Mouse (Mus musculus): ENCODE data around the gene Slc4a4. TPM values are rescaled to one million over a fixed set of nuclear protein-coding genes. Genes with fewer than 3 reads are reported as not detected.

Gene Slc4a4
- polyA plus RNA-seq, 1 experiment from 2014 or later = 1.9 TPM

- no peaks in the 10 kb centered on the region for H3K9me3 ChIP-seq
- peak overlapping the region; percentile 97 for H3K4me2 ChIP-seq (replicated peaks)
- H3K9ac ChIP-seq (replicated peaks) = no peak overlapping the region
- no peak for ATAC-seq
- H3K4me3 ChIP-seq (replicated peaks) = peak overlapping the region; percentile 76
- H3K4me1 ChIP-seq (replicated peaks) = peaks cover 11% of the 10 kb centered on the region
- no peak overlapping the region for H3K27ac ChIP-seq
- H3K36me3 ChIP-seq = no peaks in the 10 kb centered on the region
- 38% methylated on average over 8 of the region's 8 CpGs for WGBS
- peaks cover 25% of the 10 kb centered on the region for H3K27me3 ChIP-seq
Observed at GRCm38 (mm10) chr5:88888413-88888700, 1.7 kb downstream of the Slc4a4 start.

- Histone ChIP-seq H3K9ac (replicated peaks) (no peak overlapping the region), H3K9me3 (no peaks in the 10 kb centered on the region), H3K4me3 (replicated peaks) (no peak overlapping the region), H3K4me1 (replicated peaks) (peaks cover 11% of the 10 kb centered on the region), H3K36me3 (no peaks in the 10 kb centered on the region), H3K27ac (no peak overlapping the region), H3K4me2 (replicated peaks) (no peak overlapping the region), H3K27me3 (peaks cover 25% of the 10 kb centered on the region)
- 22% methylated on average over 4 of the region's 4 CpGs for WGBS
- no peak for ATAC-seq
Observed at GRCm38 (mm10) chr5:88889326-88889725, 2.7 kb downstream of the Slc4a4 start.

- H3K27me3 ChIP-seq = peaks cover 23% of the 10 kb centered on the region
- no peak overlapping the region for H3K4me3 ChIP-seq (replicated peaks)
- H3K9ac ChIP-seq (replicated peaks) = no peak overlapping the region
- no peaks in the 10 kb centered on the region for H3K36me3 ChIP-seq
- peaks cover 11% of the 10 kb centered on the region for H3K4me1 ChIP-seq (replicated peaks)
- 92% methylated on average over 4 of the region's 4 CpGs for WGBS
- H3K9me3 ChIP-seq = no peaks in the 10 kb centered on the region
- no peak overlapping the region for H3K27ac ChIP-seq
- ATAC-seq = no peak
- H3K4me2 ChIP-seq (replicated peaks) = no peak overlapping the region
Observed at GRCm38 (mm10) chr5:88890146-88890545, 3.5 kb downstream of the Slc4a4 start.

GRCm38 (mm10) chr5:88896574-88896973 lies 10.0 kb downstream of the Slc4a4 start:
- WGBS = 90% methylated on average over 6 of the region's 6 CpGs
- no peak for ATAC-seq
- Histone ChIP-seq H3K9ac (replicated peaks) (no peak overlapping the region), H3K9me3 (no peaks in the 10 kb centered on the region), H3K4me3 (replicated peaks) (no peak overlapping the region), H3K36me3 (no peaks in the 10 kb centered on the region), H3K4me1 (replicated peaks) (no peaks in the 10 kb centered on the region), H3K4me2 (replicated peaks) (no peak overlapping the region), H3K27ac (no peak overlapping the region), H3K27me3 (no peaks in the 10 kb centered on the region)

DNA sequence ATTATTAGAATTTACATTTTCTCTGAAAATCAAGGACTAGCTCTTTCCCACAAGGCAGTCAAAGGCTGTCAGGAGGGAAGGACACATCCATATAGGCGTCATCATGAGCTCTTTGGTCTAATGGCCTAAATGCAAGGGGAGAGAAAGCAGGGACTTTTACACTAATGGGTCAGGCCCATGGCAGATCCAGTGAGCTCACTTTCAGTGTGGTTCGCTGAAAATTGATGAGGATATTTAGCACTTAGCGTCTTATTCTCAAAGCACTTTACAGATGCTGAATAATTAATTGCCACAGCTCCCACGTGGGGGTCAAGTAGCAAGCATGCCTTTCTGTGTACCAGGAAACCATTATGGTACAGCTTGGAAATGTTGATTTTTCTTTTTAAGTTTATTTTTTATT lies 16.5 kb downstream of the Slc4a4 start:
- Histone ChIP-seq H3K27ac (no peak overlapping the region), H3K4me2 (replicated peaks) (no peak overlapping the region), H3K4me3 (replicated peaks) (no peak overlapping the region), H3K36me3 (no peaks in the 10 kb centered on the region), H3K9me3 (no peaks in the 10 kb centered on the region), H3K27me3 (no peaks in the 10 kb centered on the region), H3K4me1 (replicated peaks) (no peaks in the 10 kb centered on the region), H3K9ac (replicated peaks) (no peak overlapping the region)
- ATAC-seq = no peak
- WGBS = 57% methylated on average over 4 of the region's 4 CpGs

DNA sequence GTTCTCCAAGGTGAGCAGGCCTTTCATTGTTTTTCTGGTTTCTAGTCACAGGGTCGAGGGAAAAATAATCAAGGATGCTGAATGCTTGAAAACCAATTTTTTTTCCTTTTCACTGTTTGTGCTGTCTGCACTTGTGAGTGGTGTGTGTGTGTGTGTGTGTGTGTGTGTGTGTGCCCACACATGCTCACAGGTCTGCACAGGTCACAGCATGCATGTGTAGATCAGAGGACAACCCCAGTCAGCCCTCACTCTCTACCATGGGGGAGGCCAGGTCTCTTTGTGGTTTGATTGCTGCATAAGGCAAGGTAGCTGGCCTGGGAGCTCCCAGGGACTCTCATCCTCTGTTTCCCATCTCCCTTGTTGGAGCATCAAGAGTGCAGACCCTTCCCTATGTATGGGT lies 16.9 kb downstream of the Slc4a4 start:
- Histone ChIP-seq H3K4me3 (replicated peaks) (no peak overlapping the region), H3K9me3 (no peaks in the 10 kb centered on the region), H3K27me3 (no peaks in the 10 kb centered on the region), H3K4me1 (replicated peaks) (no peaks in the 10 kb centered on the region), H3K4me2 (replicated peaks) (no peak overlapping the region), H3K36me3 (no peaks in the 10 kb centered on the region), H3K27ac (no peak overlapping the region), H3K9ac (replicated peaks) (no peak overlapping the region)
- no peak for ATAC-seq
- WGBS = 68% methylated on average over 1 of the region's 1 CpGs

DNA sequence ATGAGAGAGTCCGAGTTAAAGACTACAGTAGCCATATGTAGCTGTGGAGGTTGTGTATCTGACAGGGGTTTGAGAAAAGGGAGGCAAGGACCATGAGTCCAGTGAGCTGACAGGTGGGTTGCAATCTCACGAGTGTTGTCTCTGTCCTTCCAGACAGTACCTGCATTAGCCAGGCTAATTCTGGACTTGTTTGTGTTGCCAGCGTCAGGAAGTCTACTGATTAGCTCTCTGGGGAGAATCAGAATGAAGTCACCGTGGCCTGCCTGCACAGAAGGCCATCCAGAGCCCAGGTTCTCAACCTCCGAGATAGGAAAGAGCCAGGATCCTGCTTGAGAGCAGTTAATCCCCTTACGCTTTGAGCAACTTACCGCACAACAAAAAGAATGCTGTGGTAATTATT lies 18.2 kb downstream of the Slc4a4 start:
- H3K4me3 ChIP-seq (replicated peaks) = no peak overlapping the region
- H3K9me3 ChIP-seq = no peaks in the 10 kb centered on the region
- H3K4me2 ChIP-seq (replicated peaks) = no peak overlapping the region
- no peaks in the 10 kb centered on the region for H3K4me1 ChIP-seq (replicated peaks)
- H3K36me3 ChIP-seq = no peaks in the 10 kb centered on the region
- H3K27ac ChIP-seq = no peak overlapping the region
- 71% methylated on average over 7 of the region's 7 CpGs for WGBS
- no peak for ATAC-seq
- H3K27me3 ChIP-seq = no peaks in the 10 kb centered on the region
- no peak overlapping the region for H3K9ac ChIP-seq (replicated peaks)

DNA sequence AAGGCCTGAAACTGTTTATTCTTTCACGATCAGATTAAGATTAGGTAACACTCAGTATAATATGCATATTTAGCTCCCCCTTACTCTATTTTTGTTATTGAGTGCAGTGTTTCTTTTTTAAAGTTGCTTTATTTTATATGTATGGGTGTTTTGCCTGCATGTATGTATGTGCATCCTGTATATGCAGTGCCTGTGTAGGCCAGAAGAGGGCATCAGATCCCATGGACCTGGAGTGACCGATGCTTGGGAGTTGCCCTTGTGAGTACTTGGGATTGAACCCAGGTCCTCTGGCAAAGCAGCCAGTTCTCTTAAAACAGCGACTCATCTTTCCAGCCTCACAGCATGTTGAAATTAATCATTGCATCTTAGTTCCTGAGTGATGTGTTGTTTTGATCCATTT lies 21.0 kb downstream of the Slc4a4 start:
- no peaks in the 10 kb centered on the region for H3K36me3 ChIP-seq
- no peak overlapping the region for H3K4me2 ChIP-seq (replicated peaks)
- no peaks in the 10 kb centered on the region for H3K27me3 ChIP-seq
- no peak overlapping the region for H3K9ac ChIP-seq (replicated peaks)
- H3K4me1 ChIP-seq (replicated peaks) = no peaks in the 10 kb centered on the region
- H3K4me3 ChIP-seq (replicated peaks) = no peak overlapping the region
- no peak for ATAC-seq
- 96% methylated on average over 3 of the region's 3 CpGs for WGBS
- H3K27ac ChIP-seq = no peak overlapping the region
- H3K9me3 ChIP-seq = no peaks in the 10 kb centered on the region

- no peaks in the 10 kb centered on the region for H3K9me3 ChIP-seq
- WGBS = 97% methylated on average over 2 of the region's 2 CpGs
- no peak overlapping the region for H3K4me3 ChIP-seq (replicated peaks)
- H3K9ac ChIP-seq (replicated peaks) = no peak overlapping the region
- no peaks in the 10 kb centered on the region for H3K27me3 ChIP-seq
- H3K27ac ChIP-seq = no peak overlapping the region
- no peak overlapping the region for H3K4me2 ChIP-seq (replicated peaks)
- no peaks in the 10 kb centered on the region for H3K36me3 ChIP-seq
- ATAC-seq = no peak
- H3K4me1 ChIP-seq (replicated peaks) = no peaks in the 10 kb centered on the region
Observed at GRCm38 (mm10) chr5:88912629-88913028, 26.0 kb downstream of the Slc4a4 start.

- 94% methylated on average over 5 of the region's 5 CpGs for WGBS
Observed at GRCm38 (mm10) chr5:88915082-88915481, 28.5 kb downstream of the Slc4a4 start.

GRCm38 (mm10) chr5:88916501-88916971 lies 29.9 kb downstream of the Slc4a4 start:
- Histone ChIP-seq H3K27ac (no peak overlapping the region), H3K27me3 (no peaks in the 10 kb centered on the region), H3K4me2 (replicated peaks) (no peak overlapping the region), H3K9me3 (no peaks in the 10 kb centered on the region), H3K36me3 (no peaks in the 10 kb centered on the region), H3K4me1 (replicated peaks) (no peaks in the 10 kb centered on the region), H3K9ac (replicated peaks) (no peak overlapping the region), H3K4me3 (replicated peaks) (no peak overlapping the region)
- WGBS = 84% methylated on average over 9 of the region's 9 CpGs
- ATAC-seq = no peak

More at GRCm38 (mm10) chr5:88915082-88915481, 28.5 kb downstream of the Slc4a4 start:
- Histone ChIP-seq H3K27ac (no peak overlapping the region), H3K4me2 (replicated peaks) (no peak overlapping the region), H3K36me3 (no peaks in the 10 kb centered on the region), H3K27me3 (no peaks in the 10 kb centered on the region), H3K9me3 (no peaks in the 10 kb centered on the region), H3K4me3 (replicated peaks) (no peak overlapping the region), H3K9ac (replicated peaks) (no peak overlapping the region), H3K4me1 (replicated peaks) (no peaks in the 10 kb centered on the region)
- ATAC-seq = no peak

GRCm38 (mm10) chr5:88917221-88917620 lies 30.6 kb downstream of the Slc4a4 start:
- H3K27ac ChIP-seq = no peak overlapping the region
- no peak overlapping the region for H3K4me2 ChIP-seq (replicated peaks)
- no peaks in the 10 kb centered on the region for H3K9me3 ChIP-seq
- H3K9ac ChIP-seq (replicated peaks) = no peak overlapping the region
- H3K4me1 ChIP-seq (replicated peaks) = no peaks in the 10 kb centered on the region
- no peak overlapping the region for H3K4me3 ChIP-seq (replicated peaks)
- no peaks in the 10 kb centered on the region for H3K36me3 ChIP-seq
- 86% methylated on average over 3 of the region's 3 CpGs for WGBS
- no peak for ATAC-seq
- no peaks in the 10 kb centered on the region for H3K27me3 ChIP-seq

DNA sequence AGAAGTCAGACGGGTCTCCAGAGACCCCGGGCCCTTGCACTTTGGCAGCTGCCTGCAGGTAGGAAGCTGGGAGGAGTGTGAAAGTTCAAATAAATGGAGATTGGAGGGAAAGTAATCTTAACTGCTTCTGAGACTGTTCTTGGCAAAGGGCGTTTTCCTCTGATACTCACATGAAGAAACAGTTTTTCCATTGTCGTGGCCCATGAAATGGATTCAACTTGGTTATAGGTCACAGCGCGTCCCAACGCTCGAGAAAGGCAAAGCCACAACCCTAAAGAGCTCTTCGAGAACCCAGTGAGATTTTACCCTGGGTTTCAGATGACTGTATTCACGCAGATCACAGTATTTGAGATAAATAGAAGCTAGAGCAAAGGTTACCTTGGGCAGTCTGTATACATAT lies 31.0 kb downstream of the Slc4a4 start:
- Histone ChIP-seq H3K36me3 (no peaks in the 10 kb centered on the region), H3K4me1 (replicated peaks) (no peaks in the 10 kb centered on the region), H3K27ac (no peak overlapping the region), H3K9ac (replicated peaks) (no peak overlapping the region), H3K9me3 (no peaks in the 10 kb centered on the region), H3K4me2 (replicated peaks) (no peak overlapping the region), H3K27me3 (no peaks in the 10 kb centered on the region), H3K4me3 (replicated peaks) (no peak overlapping the region)
- 94% methylated on average over 10 of the region's 10 CpGs for WGBS
- ATAC-seq = no peak

Measured in midbrain, embryonic 13.5 days (tissue).